Mouse (Mus musculus): ENCODE data around the gene B3gnt2. TPM values are rescaled to one million over a fixed set of nuclear protein-coding genes. Genes with fewer than 3 reads are reported as not detected.
A peak's percentile ranks its signal among the peaks of the same experiment; 100 is the strongest.

B3gnt2 gene
- total RNA-seq, 2 experiments from 2014 or later, result 6.5 to 8.3 TPM

DNA sequence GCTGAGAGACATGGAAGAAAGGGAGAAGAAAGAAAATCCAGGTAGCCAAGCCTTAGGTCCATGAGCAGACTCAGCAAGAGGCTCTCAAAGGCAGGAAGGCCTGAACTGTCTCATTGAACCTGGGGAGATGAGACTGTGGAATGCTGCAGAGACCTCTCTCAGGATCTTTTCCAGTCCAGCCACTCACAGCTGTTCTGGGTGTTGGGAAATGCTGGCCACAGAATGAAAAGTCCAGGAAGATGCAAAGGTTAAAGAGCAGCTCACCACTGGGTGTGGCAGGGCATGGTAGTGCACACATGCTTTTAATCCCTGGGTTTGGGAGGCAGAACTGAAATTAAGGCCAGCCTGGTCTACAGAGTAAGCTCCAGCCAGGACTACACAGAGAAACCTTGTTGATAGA, 79.6 kb downstream of the B3gnt2 start:
- DNase-seq, result no peak

DNA sequence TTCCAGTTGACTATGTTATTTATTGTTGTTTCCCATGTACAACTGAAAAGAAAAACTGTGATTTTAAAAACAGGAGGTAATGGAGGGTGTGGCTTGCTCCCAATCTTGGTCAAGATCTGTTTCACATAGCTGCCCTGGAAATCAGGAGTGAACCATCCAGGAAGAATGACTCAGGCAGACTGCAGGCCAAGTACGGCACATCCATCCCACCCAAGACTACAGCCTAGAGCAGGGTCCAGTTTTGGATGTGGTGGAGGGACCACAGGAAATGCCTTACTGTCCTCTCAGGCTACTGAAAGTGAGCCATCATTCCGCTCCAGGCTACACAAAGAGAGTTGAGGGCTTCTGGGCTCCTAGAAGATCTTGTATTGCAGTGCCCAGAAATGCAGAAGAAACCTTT, 80.0 kb downstream of the B3gnt2 start:
- intact Hi-C loops (cut with DNase I), result loop anchor here (5.0 kb wide), 1 partner anchor 72 kb away; no protein-coding TSS in a partner anchor
- DNase-seq, result no peak

More for the DNA sequence above, 79.6 kb downstream of the B3gnt2 start:
- intact Hi-C loops (cut with DNase I), result loop anchor here (5.0 kb wide), 1 partner anchor 71 kb away; no protein-coding TSS in a partner anchor

DNA sequence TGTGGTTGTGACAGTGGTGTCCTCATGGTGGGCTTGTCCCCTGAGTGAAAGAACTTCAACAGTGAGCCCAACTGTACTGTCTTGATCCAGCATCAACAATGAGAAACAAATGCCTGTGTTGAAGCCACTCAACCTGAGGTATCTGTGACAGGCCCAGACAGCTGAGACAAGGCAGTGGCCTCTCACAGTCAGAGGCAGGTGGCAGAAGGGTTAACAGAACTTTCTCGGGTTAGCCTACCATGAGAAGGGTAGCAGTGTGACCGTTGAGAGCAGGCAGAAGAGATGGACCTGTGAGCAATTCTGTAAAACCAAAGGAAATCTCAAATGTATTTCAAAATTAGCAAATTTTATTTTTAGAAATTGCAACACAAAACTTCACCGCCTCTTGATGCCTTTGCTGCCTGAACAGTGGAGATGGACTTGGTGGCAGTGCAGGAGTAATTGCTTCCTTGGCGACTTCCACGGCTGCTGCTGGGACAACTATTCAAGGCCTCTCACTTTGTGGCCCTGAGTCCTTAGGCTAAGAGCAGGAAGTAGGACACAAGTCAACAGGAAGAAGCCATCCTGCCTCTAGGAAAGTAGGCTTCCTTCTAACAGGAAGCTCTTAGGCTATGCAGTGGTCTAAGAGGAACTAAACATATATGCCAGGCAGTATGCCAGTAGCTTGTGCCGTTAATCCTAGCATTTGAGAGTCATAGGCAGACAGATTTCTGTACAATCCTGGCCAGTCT, 80.8 kb downstream of the B3gnt2 start:
- DNase-seq, result peak in 1 of 2 experiments; percentile 18
- intact Hi-C loops (cut with DNase I), result loop anchor here (5.0 kb wide), 2 partner anchors 72 to 177 kb away; no protein-coding TSS in a partner anchor

DNA sequence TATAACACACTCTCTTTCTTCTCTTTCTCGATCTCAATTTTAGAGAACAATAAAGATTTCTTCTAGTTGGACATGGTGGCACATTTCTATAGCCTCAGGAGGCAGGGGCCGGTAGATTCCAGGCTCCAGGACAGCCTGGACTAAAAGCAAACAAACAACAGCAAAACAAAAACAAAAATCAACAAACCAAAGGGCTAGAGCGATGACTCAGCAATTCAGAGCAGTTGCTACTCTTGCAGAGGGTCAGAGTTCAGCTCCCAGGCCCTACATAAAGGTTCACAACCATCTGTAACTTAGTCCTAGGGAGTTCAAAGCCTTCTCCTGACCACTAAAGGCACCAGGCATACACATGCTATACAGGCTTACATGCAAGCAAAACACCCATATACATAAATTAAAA, 82.2 kb downstream of the B3gnt2 start:
- intact Hi-C loops (cut with DNase I), result loop anchor here (5.0 kb wide), 1 partner anchor 179 kb away; no protein-coding TSS in a partner anchor
- DNase-seq, result no peak

DNA sequence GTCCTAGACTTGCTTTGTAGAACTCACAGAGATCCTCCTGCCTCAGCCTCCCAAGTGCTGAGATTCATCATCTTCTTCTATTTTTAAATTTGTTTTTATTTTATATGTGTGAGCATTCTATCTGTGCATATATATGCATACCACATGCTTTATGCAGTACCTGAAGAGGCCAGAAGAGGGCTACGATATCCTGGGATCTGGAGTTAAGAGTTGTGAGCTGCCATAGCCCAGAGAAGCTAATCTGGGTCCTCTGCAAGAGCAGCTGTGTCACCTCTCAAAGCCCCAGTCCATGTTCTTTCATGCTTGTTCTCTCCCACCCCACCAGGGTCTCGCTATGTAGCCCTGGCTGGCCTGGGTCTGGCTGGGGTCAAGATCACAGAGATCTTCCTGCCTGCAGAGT, 83.2 kb downstream of the B3gnt2 start:
- intact Hi-C loops (cut with DNase I), result loop anchor here (5.0 kb wide), 1 partner anchor 180 kb away; no protein-coding TSS in a partner anchor
- peak in 1 of 2 experiments; percentile 35 for DNase-seq

DNA sequence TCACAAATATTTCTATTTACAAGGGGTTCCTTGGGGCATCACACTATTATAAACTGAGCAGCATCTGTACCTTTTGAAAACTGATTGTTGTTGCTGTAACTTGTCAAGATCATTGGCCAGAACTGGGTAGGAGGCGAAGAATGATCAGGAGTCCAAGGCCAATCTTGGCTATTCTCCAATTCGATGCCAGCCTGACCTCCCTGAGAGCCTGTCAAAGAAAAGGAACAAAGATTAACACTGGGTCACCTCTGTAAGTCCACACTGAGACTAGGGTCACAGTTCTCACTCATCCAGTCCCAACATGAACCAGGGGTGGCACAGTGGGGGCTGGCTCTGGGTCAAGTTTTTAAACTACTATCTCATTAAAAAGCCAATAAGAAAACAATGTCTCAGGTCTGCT, 85.9 kb downstream of the B3gnt2 start:
- intact Hi-C loops (cut with DNase I), result loop anchor here (5.0 kb wide), 1 partner anchor 182 kb away; no protein-coding TSS in a partner anchor
- no peak for DNase-seq

DNA sequence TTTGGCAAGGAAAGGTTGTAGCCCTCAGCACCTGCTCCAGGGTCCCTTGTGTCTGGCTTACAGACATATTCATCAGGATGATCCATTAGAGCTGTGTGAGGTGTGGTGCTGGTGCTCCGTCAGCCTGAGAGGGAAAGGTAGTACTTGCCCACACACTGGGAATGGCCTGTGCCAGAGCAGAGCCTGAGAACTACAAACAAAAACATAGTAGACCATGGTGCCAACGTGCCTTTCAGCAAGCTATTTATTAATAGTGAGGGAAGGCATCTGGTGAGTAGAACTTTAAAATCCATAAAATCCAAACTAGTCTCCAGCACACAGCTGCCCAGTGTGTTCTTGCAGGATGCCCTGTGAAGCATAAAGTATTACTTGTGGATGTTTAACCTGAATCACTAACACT, 94.5 kb downstream of the B3gnt2 start:
- intact Hi-C loops (cut with DNase I), result no loop called here
- DNase-seq, result no peak

DNA sequence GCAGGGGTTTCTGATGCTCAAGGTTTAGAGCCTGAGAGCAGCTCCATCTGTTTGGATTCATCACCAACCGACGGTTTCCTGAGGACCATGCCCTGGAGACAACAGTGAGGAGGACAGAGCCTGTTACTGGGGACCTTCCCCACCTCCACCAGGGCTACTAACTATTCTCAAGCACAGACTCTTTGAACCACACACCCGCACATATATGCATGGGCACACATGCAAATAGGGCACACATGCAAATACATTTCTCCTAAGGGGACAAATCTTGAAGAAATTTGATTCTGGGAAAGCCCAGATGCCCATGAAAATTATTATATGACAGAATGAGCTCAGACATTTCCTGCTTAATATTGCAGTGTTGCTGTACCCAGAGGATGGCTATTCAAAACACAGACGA, 95.3 kb downstream of the B3gnt2 start:
- intact Hi-C loops (cut with DNase I), result no loop called here
- DNase-seq, result no peak

DNA sequence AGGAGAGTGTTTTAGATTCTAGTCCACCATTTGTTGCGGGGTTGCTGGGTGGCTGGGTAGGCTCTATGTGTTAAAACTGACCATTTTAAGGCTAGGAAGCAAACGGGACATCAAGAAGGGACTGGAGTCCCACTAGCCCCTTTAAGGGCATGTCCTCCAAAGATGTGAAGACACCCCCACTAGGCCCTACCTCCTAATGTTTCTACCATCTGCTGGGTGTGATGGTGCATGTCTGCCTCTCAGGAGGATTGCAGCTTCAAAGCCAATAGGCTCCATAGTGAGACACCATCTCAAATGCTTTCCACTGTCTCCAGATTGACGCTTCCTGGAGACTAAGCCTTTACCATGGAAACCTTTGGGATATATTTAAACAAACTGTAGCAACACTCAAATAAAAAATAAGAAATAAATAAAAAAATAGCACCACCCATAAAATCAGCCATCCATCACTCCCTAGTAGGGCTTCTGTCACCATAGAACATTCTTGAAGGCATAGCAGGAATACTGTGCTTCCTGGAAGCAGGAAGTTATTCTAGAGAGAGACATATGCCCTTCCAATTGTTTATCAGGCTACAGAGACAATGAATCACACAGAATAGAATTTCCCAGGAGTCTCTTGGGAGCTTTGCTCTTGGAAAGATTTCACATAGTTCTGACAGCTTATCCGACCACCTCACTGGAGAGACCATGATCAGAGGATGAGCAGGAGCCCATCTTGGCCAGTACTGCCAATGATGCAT, 97.0 kb downstream of the B3gnt2 start:
- peak; percentile 25 for DNase-seq
- intact Hi-C loops (cut with DNase I), result loop anchor here (5.0 kb wide), 1 partner anchor 94 kb away; no protein-coding TSS in a partner anchor

DNA sequence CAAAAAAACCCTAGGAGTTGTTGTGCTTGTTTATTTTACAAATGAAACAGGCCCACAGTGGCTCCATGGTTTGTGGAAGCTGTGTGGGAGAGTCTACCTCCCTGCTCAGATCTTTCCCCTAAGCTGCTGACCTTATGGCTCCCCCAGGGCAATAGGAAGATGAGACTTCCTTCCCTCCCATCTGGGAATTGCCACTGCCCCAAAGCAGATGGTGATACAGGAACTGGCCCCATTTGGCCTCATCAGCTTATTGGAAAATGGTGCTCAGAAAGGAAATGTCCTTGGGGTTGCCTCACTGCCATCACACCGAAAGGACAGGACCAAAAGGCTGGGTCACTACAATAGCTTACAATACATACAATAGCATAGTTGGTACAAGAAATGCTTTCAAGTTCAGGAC, 97.7 kb downstream of the B3gnt2 start:
- DNase-seq, result peak in 1 of 2 experiments; percentile 18
- intact Hi-C loops (cut with DNase I), result loop anchor here (5.0 kb wide), 1 partner anchor 94 kb away; no protein-coding TSS in a partner anchor

DNA sequence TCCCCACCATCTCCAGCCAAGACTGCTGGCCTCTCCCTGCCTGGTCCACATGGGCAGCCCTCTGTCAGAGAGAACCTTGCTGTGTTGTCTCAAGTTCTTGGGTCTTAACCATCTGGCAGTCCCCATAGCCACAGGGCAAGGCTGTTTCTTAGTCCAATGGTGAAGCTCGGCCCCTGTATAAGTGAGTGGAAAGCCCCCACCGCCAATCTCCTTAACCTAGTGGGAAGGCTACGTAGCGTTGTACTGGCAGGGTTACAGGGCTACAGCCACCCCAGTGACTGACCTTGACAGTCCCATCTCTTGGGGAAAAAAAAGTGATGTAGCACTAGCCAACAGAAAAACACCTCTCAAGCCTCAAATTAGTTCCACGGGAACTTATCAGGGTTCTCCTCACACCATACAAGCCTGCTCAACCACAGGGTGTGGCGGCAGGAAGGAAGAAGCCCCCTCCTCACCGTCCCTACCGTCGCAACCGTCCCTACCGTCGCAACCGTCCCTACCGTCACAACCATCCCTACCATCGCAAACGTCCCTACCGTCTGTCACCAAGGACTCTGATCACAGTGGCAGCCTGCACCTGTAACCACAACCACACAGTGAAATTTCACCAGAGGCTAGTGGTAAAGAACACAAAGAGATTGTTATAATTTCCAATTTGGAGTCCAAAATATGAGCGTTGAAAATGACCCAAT, 98.4 kb downstream of the B3gnt2 start:
- DNase-seq, result no peak
- intact Hi-C loops (cut with DNase I), result loop anchor here (5.0 kb wide), 1 partner anchor 95 kb away; no protein-coding TSS in a partner anchor

DNA sequence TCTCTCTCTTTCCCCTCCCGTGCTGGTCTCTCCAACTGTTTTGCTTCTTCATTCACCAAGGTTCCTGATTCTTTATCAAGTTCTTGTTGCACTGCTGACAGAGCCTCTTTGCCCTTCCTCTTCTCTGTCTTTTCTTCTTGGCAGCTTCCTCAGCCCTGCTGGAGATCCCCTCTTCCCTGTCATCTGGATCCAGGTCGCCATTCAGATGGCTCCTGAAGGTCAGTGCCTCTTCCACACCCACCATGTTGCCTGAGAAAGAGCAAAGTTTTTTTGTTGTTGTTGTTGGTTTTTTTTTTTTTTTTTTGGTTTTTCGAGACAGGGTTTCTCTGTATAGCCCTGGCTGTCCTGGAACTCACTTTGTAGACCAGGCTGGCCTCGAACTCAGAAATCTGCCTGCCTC, 101.0 kb downstream of the B3gnt2 start:
- intact Hi-C loops (cut with DNase I), result loop anchor here (5.0 kb wide), 1 partner anchor 98 kb away; no protein-coding TSS in a partner anchor
- no peak for DNase-seq

DNA sequence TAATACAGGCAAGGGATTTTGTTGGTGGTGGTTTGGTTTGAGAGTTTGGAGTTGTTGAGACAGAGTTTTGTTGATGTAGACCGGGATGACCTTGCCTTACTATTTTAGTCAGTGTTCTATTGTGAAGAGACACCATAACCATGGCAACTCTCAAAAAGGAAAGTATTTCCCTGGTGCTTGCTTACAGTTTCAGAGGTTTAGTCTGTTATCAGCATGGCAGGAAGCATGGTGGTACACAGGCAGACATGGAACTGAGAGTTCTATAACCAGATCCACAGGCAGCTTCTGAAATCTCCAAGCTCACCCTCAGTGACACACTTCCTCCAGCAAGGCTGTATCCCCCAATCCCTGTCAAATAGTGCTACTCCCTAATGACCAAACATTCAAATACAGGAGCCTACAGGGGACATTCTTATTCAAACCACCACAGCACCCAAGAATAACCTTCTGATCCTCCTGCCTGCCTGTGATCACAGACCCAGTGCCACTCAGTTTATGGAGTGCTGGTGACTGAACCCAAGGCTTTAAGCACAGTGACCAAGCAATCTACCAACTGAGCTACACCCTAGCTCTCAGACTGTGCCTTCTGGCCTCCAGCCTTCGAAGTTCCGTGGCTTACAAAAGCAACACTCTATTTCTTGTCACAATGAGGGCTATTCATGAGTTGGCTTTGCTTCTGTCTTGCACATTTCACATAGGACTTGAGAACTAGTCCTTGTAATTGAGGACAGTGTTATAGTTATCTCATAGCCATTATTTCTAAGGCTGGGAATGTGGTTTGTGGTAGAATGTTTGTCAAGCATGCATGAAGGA, 104.4 kb downstream of the B3gnt2 start:
- intact Hi-C loops (cut with DNase I), result no loop called here
- DNase-seq, result no peak

DNA sequence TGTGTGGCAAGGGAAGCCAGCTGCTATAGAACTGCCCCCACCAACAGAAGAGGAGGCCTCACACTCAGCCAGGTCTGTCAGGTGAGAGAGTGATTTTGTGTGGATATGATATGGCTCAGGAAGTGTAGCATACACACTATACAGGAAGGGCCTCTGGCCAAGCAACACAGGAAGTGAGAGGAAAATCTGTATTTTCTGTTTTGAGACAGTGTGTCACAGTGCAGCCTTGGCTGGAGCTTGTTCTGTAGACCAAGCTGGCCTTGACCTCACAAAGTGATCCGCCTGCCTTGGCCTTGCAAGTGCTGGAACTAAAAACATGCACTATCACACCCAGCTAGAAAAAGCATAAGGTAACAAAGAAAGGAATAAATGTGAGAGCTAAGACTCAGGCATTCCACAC, 105.6 kb downstream of the B3gnt2 start:
- intact Hi-C loops (cut with DNase I), result no loop called here
- DNase-seq, result no peak

DNA sequence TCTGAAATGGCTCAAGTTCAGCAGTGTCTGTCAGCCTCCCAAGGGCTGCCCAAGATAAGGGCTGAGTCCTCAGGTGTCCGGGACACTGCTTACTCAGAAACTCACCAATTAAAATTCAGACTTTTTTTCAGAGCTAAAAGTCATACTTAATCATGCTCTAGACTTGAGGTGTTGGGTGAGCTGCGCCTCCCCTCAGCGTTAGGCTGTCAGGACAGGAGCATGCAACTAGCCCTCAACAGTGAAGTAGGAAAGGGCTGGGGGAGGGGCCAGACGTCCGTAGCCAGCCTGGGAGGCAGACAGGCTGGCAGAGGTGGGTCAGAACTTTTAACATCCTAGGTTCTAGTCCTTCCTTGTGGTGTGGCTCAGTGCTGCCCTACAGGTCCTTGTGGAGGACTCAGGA, 108.2 kb downstream of the B3gnt2 start:
- intact Hi-C loops (cut with DNase I), result no loop called here
- DNase-seq, result no peak

DNA sequence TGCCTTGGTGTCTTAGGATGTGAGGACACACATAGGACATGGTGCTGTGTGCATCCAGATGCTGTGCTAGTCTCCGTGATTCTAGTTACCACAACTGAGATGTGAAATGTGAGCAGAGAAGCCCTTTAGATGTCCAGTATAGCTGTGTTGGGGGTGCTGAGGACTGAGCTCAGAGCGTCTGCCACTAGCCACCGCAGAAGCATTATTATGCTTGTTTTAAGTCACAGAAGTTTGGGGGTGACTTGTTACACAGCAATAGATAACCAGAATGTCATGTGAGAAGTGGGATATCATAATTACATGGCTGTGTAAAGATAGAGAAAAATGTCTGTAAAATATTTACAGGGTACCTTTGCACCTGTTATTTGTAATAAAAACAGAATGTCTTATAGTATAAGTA, 109.2 kb downstream of the B3gnt2 start:
- no peak for DNase-seq
- intact Hi-C loops (cut with DNase I), result no loop called here

DNA sequence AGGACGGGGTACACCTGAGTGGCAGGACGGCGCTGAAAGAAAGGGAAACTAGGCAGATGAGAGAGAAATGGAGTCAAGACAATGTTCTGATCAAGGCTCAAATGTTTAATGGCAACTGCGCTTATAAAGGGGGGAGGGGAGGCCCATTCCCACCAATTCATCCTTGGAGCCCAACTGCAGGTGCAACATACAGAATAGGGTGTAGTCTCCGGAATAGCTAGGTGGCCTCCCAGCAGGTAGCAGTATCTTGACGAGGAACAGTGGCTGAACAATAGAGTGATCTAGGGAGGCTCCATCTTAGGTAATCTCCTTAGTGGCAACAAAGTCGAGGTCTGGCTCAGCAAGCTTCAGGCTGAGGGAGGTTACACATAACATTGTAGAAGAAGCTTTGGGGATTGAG, 113.4 kb downstream of the B3gnt2 start:
- intact Hi-C loops (cut with DNase I), result loop anchor here (5.0 kb wide), 1 partner anchor 60 kb away; no protein-coding TSS in a partner anchor
- no peak for DNase-seq

DNA sequence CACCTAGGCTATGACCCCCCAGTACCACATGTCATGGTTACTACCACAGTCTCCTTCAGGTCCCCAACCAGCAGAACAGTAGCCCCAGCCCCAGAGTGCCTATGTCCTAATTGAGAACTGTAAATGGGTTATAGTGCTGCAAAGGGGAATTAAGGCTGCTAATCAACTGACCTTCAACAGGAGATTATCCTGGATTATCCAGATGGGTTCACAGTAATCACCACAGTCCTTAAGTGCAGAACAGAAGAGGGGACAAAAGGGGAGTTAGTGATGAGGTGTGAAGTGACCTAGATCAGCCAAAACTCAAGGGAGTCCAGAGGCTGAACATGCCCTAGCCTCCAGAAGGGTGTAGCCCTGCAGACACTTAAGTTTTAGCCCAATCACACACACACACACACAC, 115.4 kb downstream of the B3gnt2 start:
- intact Hi-C loops (cut with DNase I), result loop anchor here (5.0 kb wide), 1 partner anchor 58 kb away; no protein-coding TSS in a partner anchor
- DNase-seq, result no peak

DNA sequence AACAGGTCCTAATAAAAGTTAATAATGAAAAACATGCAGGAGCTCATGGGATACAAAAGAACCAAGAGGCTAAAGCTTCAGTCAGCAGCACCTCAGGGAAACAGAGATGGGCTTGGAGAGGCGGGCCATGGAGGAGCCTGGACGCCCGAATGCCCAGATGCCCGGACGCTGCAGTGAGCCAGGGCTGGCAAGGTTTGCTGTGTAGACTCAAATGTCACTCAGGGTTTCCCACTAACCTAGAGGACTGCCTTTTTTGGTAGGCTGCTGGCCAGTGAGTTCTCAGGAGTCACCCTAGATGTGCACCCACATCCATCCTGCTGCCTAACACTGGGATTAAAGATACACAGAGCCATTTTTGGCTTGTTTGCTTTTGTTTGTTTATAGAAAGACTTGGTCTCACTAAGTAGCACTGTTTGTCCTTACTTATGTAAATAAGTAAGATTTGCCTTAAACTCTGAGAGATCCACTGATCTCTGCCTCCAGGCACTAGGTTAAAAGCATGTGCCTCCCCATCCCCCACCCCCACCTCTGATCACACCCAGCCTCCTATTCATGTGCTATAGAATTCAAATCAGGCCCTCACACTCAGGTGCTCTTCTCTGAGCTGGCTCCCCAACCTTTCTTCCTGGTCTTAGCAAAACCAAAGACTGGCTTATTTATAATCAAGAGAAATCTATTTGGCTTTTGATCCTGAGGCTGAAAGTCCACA, 117.0 kb downstream of the B3gnt2 start:
- intact Hi-C loops (cut with DNase I), result no loop called here
- DNase-seq, result no peak
